Mouse (Mus musculus): ENCODE data around the gene 4933434E20Rik. TPM values are rescaled to one million over a fixed set of nuclear protein-coding genes. Genes with fewer than 3 reads are reported as not detected.

4933434E20Rik gene
- polyA plus RNA-seq, 1 experiment from 2014 or later = 225 TPM

DNA sequence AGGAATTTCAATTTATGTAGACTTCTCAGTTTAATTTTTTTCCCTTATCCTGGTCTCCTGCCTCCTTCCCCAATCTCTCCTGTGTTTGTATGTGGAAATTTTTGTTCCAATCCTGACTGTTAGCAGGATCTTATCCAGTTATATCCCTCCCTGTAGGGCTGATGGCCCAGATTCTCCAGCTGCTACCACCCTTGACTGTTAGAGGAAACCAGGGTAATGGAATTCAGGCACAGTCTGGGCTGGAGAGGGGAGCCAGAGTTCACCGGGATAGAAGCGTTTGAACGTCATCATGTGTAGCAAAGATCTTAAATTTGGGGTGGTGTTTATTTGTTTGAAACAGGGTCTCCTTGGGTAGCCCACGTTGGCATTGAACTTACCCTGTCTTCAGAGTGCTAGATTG, 33.4 kb downstream of the 4933434E20Rik start:
- H3K9ac ChIP-seq = no peak overlapping the region
- H3K4me3 ChIP-seq = no peak overlapping the region
- peaks cover 35% of the 10 kb centered on the region for H3K36me3 ChIP-seq
- no peaks in the 10 kb centered on the region for H3K27me3 ChIP-seq
- H3K9me3 ChIP-seq = no peaks in the 10 kb centered on the region
- no peak overlapping the region for H3K4me2 ChIP-seq
- no peak for ATAC-seq (ENCODE audit: low FRiP score)
- H3K27ac ChIP-seq = 0 out of 2 replicates have a peak overlapping the region, but pooled peaks have one; percentile 30
- 82% methylated on average over 4 of the region's 4 CpGs for WGBS
- H3K4me1 ChIP-seq (replicated peaks) = peaks cover 53% of the 10 kb centered on the region

DNA sequence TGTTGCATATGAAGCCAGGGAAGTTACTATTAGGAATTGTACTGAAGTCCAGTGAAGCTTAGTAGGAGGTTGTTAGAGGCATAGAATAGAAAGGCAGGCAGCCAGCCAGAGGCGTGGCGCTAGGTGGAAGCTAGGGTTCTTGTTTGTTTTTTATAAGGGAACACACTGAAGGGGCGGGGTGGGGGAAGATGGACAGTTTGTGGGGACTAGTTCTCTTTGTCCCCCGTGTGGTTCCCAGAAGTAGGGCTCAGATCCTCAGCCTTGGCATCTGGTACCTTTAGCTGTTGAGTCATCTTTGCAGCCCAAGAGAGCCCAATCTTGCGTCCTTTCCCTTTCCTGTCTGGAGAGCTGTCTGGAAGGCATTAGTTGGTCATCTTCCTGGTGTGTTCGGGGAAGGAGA, 33.8 kb downstream of the 4933434E20Rik start:
- H3K9me3 ChIP-seq = no peaks in the 10 kb centered on the region
- no peak overlapping the region for H3K4me2 ChIP-seq
- no peak overlapping the region for H3K4me3 ChIP-seq
- 89% methylated on average over 6 of the region's 6 CpGs for WGBS
- H3K4me1 ChIP-seq (replicated peaks) = peaks cover 52% of the 10 kb centered on the region
- H3K27ac ChIP-seq = no peak overlapping the region
- no peaks in the 10 kb centered on the region for H3K27me3 ChIP-seq
- H3K9ac ChIP-seq = no peak overlapping the region
- peaks cover 40% of the 10 kb centered on the region for H3K36me3 ChIP-seq
- ATAC-seq (ENCODE audit: low FRiP score) = no peak

DNA sequence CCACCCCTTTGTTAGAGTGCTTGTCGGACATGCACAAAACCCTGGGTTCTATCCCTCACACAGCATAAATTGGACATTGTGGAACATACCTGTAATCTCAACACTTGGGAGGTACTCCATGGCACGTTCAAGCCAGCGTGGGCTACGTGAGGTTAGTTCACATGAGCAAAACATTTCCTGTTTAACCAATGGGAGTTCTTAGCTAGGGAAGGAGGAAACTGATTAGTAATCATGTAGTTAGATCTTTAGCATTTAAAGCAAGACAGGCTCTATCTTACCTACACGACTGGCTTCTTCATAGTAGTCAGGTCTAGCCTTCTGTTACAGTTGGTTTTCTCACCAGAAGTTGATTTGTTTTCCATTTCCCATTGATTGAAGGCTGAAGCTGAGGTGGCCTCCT, 34.6 kb downstream of the 4933434E20Rik start:
- Histone ChIP-seq H3K4me2 (no peak overlapping the region), H3K36me3 (peaks cover 48% of the 10 kb centered on the region), H3K4me3 (no peak overlapping the region), H3K27ac (no peak overlapping the region), H3K4me1 (replicated peaks) (peaks cover 44% of the 10 kb centered on the region), H3K9ac (no peak overlapping the region), H3K9me3 (no peaks in the 10 kb centered on the region), H3K27me3 (no peaks in the 10 kb centered on the region)
- ATAC-seq (ENCODE audit: low FRiP score) = no peak
- WGBS = 89% methylated on average over 5 of the region's 5 CpGs

DNA sequence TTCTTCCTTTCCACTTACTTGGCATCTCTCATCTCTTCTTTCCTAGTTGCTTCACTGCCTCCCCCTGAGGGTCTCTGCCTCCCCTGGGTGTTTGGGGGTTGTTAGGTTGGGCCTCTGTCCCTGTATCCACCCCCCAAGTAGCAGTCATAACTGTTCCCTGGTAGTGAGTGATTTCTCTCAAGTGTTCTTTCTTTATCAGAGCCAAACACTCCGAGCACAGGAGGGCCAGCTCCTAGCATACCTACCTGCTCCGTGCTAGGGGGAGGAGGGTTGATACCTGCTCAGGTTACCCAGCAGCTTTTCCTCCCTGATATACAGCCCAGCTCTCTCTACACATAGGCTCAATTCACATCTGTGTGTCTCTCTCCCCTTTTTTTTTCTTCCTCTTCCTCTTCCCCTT, 37.2 kb downstream of the 4933434E20Rik start:
- Histone ChIP-seq H3K27me3 (no peaks in the 10 kb centered on the region), H3K9me3 (no peaks in the 10 kb centered on the region), H3K4me1 (replicated peaks) (peaks cover 19% of the 10 kb centered on the region), H3K27ac (no peak overlapping the region), H3K36me3 (peaks cover 73% of the 10 kb centered on the region), H3K9ac (no peak overlapping the region), H3K4me3 (no peak overlapping the region), H3K4me2 (no peak overlapping the region)
- 91% methylated on average over 2 of the region's 2 CpGs for WGBS
- no peak for ATAC-seq (ENCODE audit: low FRiP score)

DNA sequence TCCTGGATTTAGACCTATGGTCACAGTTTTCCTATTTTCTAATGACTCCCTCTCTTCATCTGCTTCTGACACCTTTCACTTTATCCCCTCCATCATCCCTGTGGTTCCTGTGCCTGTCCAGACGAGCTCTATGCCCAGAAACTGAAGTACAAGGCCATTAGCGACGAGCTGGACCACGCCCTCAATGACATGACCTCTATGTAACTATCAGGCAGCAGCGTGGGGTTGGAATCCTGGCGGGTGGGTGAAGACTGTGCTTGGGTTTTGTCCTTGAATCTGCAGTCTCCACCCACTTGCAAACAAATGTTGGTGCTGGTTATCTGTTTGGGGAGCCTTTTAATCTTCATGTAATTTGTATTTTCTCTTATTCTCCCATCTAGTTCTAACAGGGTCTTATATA, 39.5 kb downstream of the 4933434E20Rik start:
- Histone ChIP-seq H3K9me3 (no peaks in the 10 kb centered on the region), H3K4me3 (no peak overlapping the region), H3K36me3 (peaks cover 93% of the 10 kb centered on the region), H3K27ac (no peak overlapping the region), H3K27me3 (no peaks in the 10 kb centered on the region), H3K9ac (no peak overlapping the region), H3K4me2 (no peak overlapping the region), H3K4me1 (replicated peaks) (no peaks in the 10 kb centered on the region)
- WGBS = 95% methylated on average over 6 of the region's 6 CpGs
- ATAC-seq (ENCODE audit: low FRiP score) = no peak

DNA sequence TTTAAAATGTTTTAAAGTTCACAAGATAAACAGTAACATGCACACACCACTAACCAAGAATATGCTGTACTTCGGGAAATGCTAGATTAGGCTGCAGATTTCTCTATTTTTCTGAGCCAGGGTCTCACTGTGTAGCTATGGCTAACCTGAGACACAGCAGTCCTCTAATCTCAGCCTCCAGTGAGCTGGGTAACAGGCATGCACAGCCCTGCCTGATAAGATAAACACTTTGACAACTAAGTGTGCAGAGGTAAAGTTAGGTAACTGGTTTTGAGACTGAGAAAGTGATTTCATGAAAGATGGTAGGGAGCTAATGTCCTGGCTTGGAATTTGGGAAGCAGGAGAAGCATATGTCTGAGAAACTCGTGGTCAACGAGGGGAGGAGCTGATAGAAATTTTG, 43.0 kb downstream of the 4933434E20Rik start:
- WGBS = over 99% methylated on average over 3 of the region's 3 CpGs
- Histone ChIP-seq H3K4me3 (no peak overlapping the region), H3K27ac (no peak overlapping the region), H3K4me1 (replicated peaks) (no peaks in the 10 kb centered on the region), H3K4me2 (no peak overlapping the region), H3K27me3 (no peaks in the 10 kb centered on the region), H3K9ac (no peak overlapping the region), H3K36me3 (peaks cover 90% of the 10 kb centered on the region), H3K9me3 (no peaks in the 10 kb centered on the region)
- ATAC-seq (ENCODE audit: low FRiP score) = no peak

DNA sequence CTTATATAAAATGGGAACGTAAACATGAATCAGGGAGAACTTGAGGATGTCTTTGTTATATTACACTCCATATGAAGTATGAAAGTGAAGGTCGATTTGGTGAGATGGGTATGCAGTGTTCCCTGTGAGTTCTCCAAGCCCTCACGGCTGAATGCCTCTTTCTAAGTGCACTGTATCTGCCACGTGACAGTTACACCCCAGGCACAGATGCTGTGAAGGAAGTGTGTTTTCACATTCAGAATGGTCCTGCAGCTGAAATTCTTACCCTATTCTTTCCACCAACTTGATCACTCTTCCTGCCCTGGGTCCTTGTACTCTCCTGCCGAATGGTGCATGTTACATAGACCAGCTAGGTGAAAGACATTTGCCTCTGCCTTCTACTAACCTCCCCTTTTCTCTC, 46.5 kb downstream of the 4933434E20Rik start:
- H3K4me3 ChIP-seq = no peak overlapping the region
- no peaks in the 10 kb centered on the region for H3K4me1 ChIP-seq (replicated peaks)
- peaks cover 65% of the 10 kb centered on the region for H3K36me3 ChIP-seq
- no peaks in the 10 kb centered on the region for H3K9me3 ChIP-seq
- no peak overlapping the region for H3K27ac ChIP-seq
- no peaks in the 10 kb centered on the region for H3K27me3 ChIP-seq
- 88% methylated on average over 5 of the region's 5 CpGs for WGBS
- H3K9ac ChIP-seq = no peak overlapping the region
- H3K4me2 ChIP-seq = no peak overlapping the region
- no peak for ATAC-seq (ENCODE audit: low FRiP score)

DNA sequence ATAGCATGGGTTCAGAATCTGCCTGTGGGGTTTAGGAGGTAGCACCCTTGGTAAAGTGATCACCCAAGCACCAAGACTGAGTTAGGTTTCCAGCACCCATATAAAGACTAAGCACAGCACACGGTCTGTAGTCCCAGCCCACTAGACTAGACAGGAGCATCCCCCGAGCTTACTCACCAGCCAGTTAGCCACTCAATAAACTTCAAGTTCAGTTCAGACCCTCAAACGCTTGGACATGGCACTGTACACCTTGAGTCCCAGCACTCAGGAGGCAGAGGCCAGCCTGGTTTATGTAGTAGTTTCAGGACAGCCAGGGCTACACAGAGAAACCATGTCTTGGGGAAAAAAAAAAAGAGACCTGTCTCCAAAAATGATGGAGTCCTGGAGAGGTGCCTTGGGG, 49.6 kb downstream of the 4933434E20Rik start:
- no peak overlapping the region for H3K4me2 ChIP-seq
- 93% methylated on average over 3 of the region's 3 CpGs for WGBS

DNA sequence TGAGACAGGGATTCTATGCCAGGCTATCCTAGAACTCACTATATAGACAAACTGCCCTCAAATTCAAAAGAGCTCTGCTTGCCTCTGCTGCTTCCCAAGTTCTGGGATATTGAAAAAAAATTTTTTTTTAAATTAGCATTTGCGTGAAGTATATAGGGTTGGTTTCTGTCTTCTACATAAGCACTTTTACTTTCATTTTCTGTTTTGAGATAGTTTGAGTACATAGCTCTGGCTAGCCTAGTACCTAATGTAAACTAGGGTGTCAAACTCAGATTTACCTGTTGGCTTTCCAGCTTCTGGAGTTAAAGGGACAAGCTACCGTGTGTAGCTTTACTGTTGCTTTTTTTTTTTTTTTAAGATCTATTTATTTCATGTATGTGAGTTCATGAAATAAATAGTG, 50.2 kb downstream of the 4933434E20Rik start:
- Histone ChIP-seq H3K27ac (no peak overlapping the region), H3K9me3 (no peaks in the 10 kb centered on the region), H3K9ac (no peak overlapping the region), H3K27me3 (no peaks in the 10 kb centered on the region), H3K4me2 (no peak overlapping the region), H3K4me1 (replicated peaks) (no peaks in the 10 kb centered on the region), H3K36me3 (peaks cover 33% of the 10 kb centered on the region), H3K4me3 (no peak overlapping the region)
- ATAC-seq (ENCODE audit: low FRiP score) = no peak
- 98% methylated on average over 2 of the region's 2 CpGs for WGBS

More for the DNA sequence above, 49.6 kb downstream of the 4933434E20Rik start:
- Histone ChIP-seq H3K4me3 (no peak overlapping the region), H3K9me3 (no peaks in the 10 kb centered on the region), H3K4me1 (replicated peaks) (no peaks in the 10 kb centered on the region), H3K9ac (no peak overlapping the region), H3K27me3 (no peaks in the 10 kb centered on the region), H3K36me3 (peaks cover 37% of the 10 kb centered on the region), H3K27ac (no peak overlapping the region)
- ATAC-seq (ENCODE audit: low FRiP score) = no peak

DNA sequence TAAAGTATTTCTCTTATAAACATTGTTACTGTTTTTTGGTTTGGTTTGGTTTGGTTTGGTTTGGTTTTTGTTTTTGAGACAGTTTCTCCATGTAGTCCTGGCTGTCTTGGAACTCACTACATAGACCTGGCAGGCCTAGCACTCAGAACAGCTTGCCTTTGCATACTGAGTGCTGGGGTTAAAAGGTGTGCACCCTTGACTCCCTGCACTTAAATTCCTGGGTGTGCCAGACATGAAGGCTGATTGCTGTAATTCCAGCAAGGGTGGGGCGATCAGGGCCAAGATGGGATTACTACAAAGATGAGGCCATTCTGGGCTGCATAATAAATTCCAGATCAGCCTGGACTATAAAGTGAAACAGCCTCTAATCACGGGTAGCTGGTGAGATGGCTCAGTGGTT, 50.8 kb downstream of the 4933434E20Rik start:
- Histone ChIP-seq H3K36me3 (peaks cover 31% of the 10 kb centered on the region), H3K27ac (no peak overlapping the region), H3K27me3 (no peaks in the 10 kb centered on the region), H3K4me3 (no peak overlapping the region), H3K9me3 (no peaks in the 10 kb centered on the region), H3K9ac (no peak overlapping the region), H3K4me2 (no peak overlapping the region), H3K4me1 (replicated peaks) (no peaks in the 10 kb centered on the region)
- WGBS = 82% methylated on average over 2 of the region's 2 CpGs
- ATAC-seq (ENCODE audit: low FRiP score) = no peak

DNA sequence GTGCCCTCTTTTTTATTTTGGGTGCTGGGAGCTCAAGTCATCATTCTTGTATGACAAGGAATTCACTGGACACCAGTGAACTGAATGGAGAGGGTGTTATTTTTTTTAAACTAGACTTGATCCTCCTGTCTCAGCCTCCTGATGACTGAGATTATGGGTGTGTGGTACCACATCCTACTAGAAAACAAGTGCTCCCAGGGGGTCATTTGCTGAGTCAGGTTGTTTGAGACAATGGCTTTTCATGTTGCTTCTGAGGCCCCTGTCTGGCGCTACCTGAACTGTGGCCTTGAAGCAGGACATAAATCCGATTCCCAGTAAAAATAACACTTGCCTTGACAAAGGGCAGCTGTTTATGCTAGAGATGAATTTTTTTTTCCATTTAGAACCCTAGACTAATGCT, 51.7 kb downstream of the 4933434E20Rik start:
- H3K27ac ChIP-seq = no peak overlapping the region
- H3K4me2 ChIP-seq = no peak overlapping the region
- H3K4me3 ChIP-seq = no peak overlapping the region
- ATAC-seq (ENCODE audit: low FRiP score) = no peak
- H3K9ac ChIP-seq = no peak overlapping the region
- no peaks in the 10 kb centered on the region for H3K27me3 ChIP-seq
- H3K9me3 ChIP-seq = no peaks in the 10 kb centered on the region
- peaks cover 23% of the 10 kb centered on the region for H3K36me3 ChIP-seq
- WGBS = 82% methylated on average over 2 of the region's 2 CpGs
- no peaks in the 10 kb centered on the region for H3K4me1 ChIP-seq (replicated peaks)

DNA sequence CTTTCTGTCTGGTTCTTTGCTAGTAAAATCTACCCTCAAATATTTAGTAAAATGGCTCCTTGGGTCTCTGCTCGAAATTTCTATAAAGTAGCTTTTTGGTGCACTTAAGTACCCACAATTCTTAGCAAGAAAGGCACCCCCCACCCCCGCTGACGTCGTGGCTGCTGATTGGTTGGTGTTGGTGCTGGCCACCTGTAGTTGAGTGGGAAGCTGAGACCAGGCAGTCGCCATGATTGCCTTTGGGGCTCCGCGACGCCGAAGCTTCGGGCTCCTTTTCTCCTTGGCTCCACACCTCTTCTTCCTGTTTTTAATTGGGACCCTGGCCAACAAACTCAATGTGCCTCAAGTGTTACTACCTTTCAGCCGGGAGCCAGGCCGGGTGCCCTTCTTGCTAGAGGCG, 52.5 kb downstream of the 4933434E20Rik start, which contains the start of gene Nup210l:
Gene Nup210l (plus strand): TSS at position 195 of the 400 bp plus-strand sequence.
- H3K27ac ChIP-seq = no peak within 1 kb of the TSS
- no peaks in the 10 kb centered on the region for H3K4me1 ChIP-seq (replicated peaks)
- H3K9ac ChIP-seq = no peak within 1 kb of the TSS
- 86% methylated on average over 13 of the region's 13 CpGs for WGBS
- ATAC-seq (ENCODE audit: low FRiP score) = no peak
- H3K27me3 ChIP-seq = no peaks in the 10 kb centered on the region
- peaks cover 15% of the 10 kb centered on the region for H3K36me3 ChIP-seq
- no peak within 1 kb of the TSS for H3K4me2 ChIP-seq
- no peaks in the 10 kb centered on the region for H3K9me3 ChIP-seq
- H3K4me3 ChIP-seq = no peak within 1 kb of the TSS

DNA sequence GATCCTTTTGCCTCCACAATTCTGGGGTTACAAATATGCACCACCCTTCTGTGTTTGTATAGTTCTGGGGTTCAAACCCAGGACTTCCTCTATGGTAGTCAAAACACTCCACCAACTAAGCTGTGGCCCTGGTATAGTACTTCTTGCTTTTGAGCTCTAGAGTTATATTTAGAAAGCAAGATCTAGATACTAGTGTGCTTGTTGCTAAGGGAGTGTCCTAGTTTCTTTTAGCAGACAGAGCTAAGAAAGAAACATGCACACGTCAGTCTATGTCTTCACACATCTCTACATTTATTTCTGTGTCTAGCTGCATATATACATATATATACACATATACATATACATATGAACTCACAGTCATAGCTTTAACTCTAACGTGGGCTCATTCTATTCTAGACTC, 60.3 kb downstream of the 4933434E20Rik start:
- H3K36me3 ChIP-seq = no peaks in the 10 kb centered on the region
- ATAC-seq (ENCODE audit: low FRiP score) = no peak
- no peak overlapping the region for H3K4me3 ChIP-seq
- no peaks in the 10 kb centered on the region for H3K27me3 ChIP-seq
- H3K9me3 ChIP-seq = no peaks in the 10 kb centered on the region
- no peaks in the 10 kb centered on the region for H3K4me1 ChIP-seq (replicated peaks)
- no peak overlapping the region for H3K4me2 ChIP-seq
- 83% methylated on average over 2 of the region's 2 CpGs for WGBS
- H3K27ac ChIP-seq = no peak overlapping the region
- H3K9ac ChIP-seq = no peak overlapping the region
